Mouse (Mus musculus): Measurements from ENCODE around the gene Tnxb. TPM values are rescaled to one million over a fixed set of nuclear protein-coding genes. Genes with fewer than 3 reads are reported as not detected.

Tnxb gene
- total and polyA plus RNA-seq, 3 experiments: under 0.01 to 0.08 TPM; not detected in 1

- DNase-seq (ENCODE audit: low spot score) (no peak), ATAC-seq (ENCODE audit: extremely low read depth, insufficient number of reproducible peaks, low FRiP score, poor library complexity, severe bottlenecking) (no peak)
- Histone ChIP-seq H3K27me3 (ENCODE audit: insufficient read depth, low read length) (peaks cover 5% of the 10 kb centered on the region; the same call in 1 of the 2 replicates), H3K4me3 (ENCODE audit: low read depth, low read length) (no peak overlapping the region), H3K9me3 (replicated peaks) (no peaks in the 10 kb centered on the region), H3K36me3 (replicated peaks) (peaks cover 81% of the 10 kb centered on the region), H3K4me1 (ENCODE audit: insufficient read depth, low read depth, low read length) (peaks cover 43% of the 10 kb centered on the region)
- no peak for TF ChIP-seq POLR2AphosphoS5 (IDR thresholded peaks at IDR 0.05; ENCODE audit: insufficient replicate concordance, low read depth, low read length)
- no peak for TF ChIP-seq GATA1 (IDR thresholded peaks at IDR 0.05; ENCODE audit: borderline replicate concordance, low read length)
- TF ChIP-seq GATA2 (IDR thresholded peaks at IDR 0.05; ENCODE audit: borderline replicate concordance, low read depth, low read length): no peak
- no peak for TF ChIP-seq TAL1 (conservative IDR thresholded peaks at IDR 0.05; ENCODE audit: low read depth, low read length)
These were observed 18.7 kb upstream of the Tnxb start for GRCm38 (mm10) chr17:34651507-34652221.

- ATAC-seq (ENCODE audit: extremely low read depth, insufficient number of reproducible peaks, low FRiP score, poor library complexity, severe bottlenecking): no peak
- H3K4me3 ChIP-seq (ENCODE audit: low read depth, low read length): no peak overlapping the region
- TF ChIP-seq GATA2 (IDR thresholded peaks at IDR 0.05; ENCODE audit: borderline replicate concordance, low read depth, low read length): no peak
- TF ChIP-seq POLR2AphosphoS5 (IDR thresholded peaks at IDR 0.05; ENCODE audit: insufficient replicate concordance, low read depth, low read length): no peak
- TF ChIP-seq CTCF (IDR thresholded peaks at IDR 0.05; ENCODE audit: low read depth, low read length): no peak
- peaks cover 38% of the 10 kb centered on the region for H3K4me1 ChIP-seq (ENCODE audit: insufficient read depth, low read depth, low read length)
- peaks cover 8% of the 10 kb centered on the region; the same call in 1 of the 2 replicates for H3K27me3 ChIP-seq (ENCODE audit: insufficient read depth, low read length)
- no peaks in the 10 kb centered on the region for H3K9me3 ChIP-seq (replicated peaks)
- no peak for DNase-seq (ENCODE audit: low spot score)
- H3K36me3 ChIP-seq (replicated peaks): peaks cover 81% of the 10 kb centered on the region
These were observed 17.8 kb upstream of the Tnxb start for GRCm38 (mm10) chr17:34652546-34652945.

- Histone ChIP-seq H3K4me1 (ENCODE audit: insufficient read depth, low read depth, low read length) (peaks cover 34% of the 10 kb centered on the region), H3K4me3 (ENCODE audit: low read depth, low read length) (no peak overlapping the region), H3K36me3 (replicated peaks) (peaks cover 81% of the 10 kb centered on the region), H3K27me3 (ENCODE audit: insufficient read depth, low read length) (peaks cover 8% of the 10 kb centered on the region; the same call in 1 of the 2 replicates), H3K9me3 (replicated peaks) (no peaks in the 10 kb centered on the region)
- DNase-seq (ENCODE audit: low spot score): no peak
- no peak for TF ChIP-seq GATA2 (IDR thresholded peaks at IDR 0.05; ENCODE audit: borderline replicate concordance, low read depth, low read length)
- TF ChIP-seq TAL1 (conservative IDR thresholded peaks at IDR 0.05; ENCODE audit: low read depth, low read length): no peak
- no peak for TF ChIP-seq GATA1 (IDR thresholded peaks at IDR 0.05; ENCODE audit: borderline replicate concordance, low read length)
- ATAC-seq (ENCODE audit: extremely low read depth, insufficient number of reproducible peaks, low FRiP score, poor library complexity, severe bottlenecking): no peak
These were observed 17.4 kb upstream of the Tnxb start for GRCm38 (mm10) chr17:34652985-34653384.

- H3K36me3 ChIP-seq (replicated peaks): peaks cover 73% of the 10 kb centered on the region
- no peak overlapping the region for H3K4me3 ChIP-seq (ENCODE audit: low read depth, low read length)
- TF ChIP-seq GATA2 (IDR thresholded peaks at IDR 0.05; ENCODE audit: borderline replicate concordance, low read depth, low read length) (no peak), TAL1 (conservative IDR thresholded peaks at IDR 0.05; ENCODE audit: low read depth, low read length) (no peak), POLR2AphosphoS5 (IDR thresholded peaks at IDR 0.05; ENCODE audit: insufficient replicate concordance, low read depth, low read length) (no peak), CTCF (IDR thresholded peaks at IDR 0.05; ENCODE audit: low read depth, low read length) (peak; percentile 68), GATA1 (IDR thresholded peaks at IDR 0.05; ENCODE audit: borderline replicate concordance, low read length) (no peak)
- ATAC-seq (ENCODE audit: extremely low read depth, insufficient number of reproducible peaks, low FRiP score, poor library complexity, severe bottlenecking) (no peak), DNase-seq (ENCODE audit: low spot score) (peak; percentile 43)
- no peaks in the 10 kb centered on the region for H3K9me3 ChIP-seq (replicated peaks)
- peaks cover 15% of the 10 kb centered on the region for H3K27me3 ChIP-seq (ENCODE audit: insufficient read depth, low read length)
- H3K4me1 ChIP-seq (ENCODE audit: insufficient read depth, low read depth, low read length): peaks cover 26% of the 10 kb centered on the region
These were observed 16.5 kb upstream of the Tnxb start for GRCm38 (mm10) chr17:34653746-34654285.

GRCm38 (mm10) chr17:34654392-34654791, 15.9 kb upstream of the Tnxb start:
- Histone ChIP-seq H3K4me1 (ENCODE audit: insufficient read depth, low read depth, low read length) (peaks cover 22% of the 10 kb centered on the region), H3K36me3 (replicated peaks) (peaks cover 67% of the 10 kb centered on the region), H3K27me3 (ENCODE audit: insufficient read depth, low read length) (peaks cover 21% of the 10 kb centered on the region), H3K4me3 (ENCODE audit: low read depth, low read length) (no peak overlapping the region), H3K9me3 (replicated peaks) (no peaks in the 10 kb centered on the region)
- ATAC-seq (ENCODE audit: extremely low read depth, insufficient number of reproducible peaks, low FRiP score, poor library complexity, severe bottlenecking): no peak
- TF ChIP-seq GATA1 (IDR thresholded peaks at IDR 0.05; ENCODE audit: borderline replicate concordance, low read length) (no peak), TAL1 (conservative IDR thresholded peaks at IDR 0.05; ENCODE audit: low read depth, low read length) (no peak), GATA2 (IDR thresholded peaks at IDR 0.05; ENCODE audit: borderline replicate concordance, low read depth, low read length) (no peak), POLR2AphosphoS5 (IDR thresholded peaks at IDR 0.05; ENCODE audit: insufficient replicate concordance, low read depth, low read length) (no peak), CTCF (IDR thresholded peaks at IDR 0.05; ENCODE audit: low read depth, low read length) (no peak)
- DNase-seq (ENCODE audit: low spot score): no peak

GRCm38 (mm10) chr17:34655160-34655559, 15.2 kb upstream of the Tnxb start:
- no peak for ATAC-seq (ENCODE audit: extremely low read depth, insufficient number of reproducible peaks, low FRiP score, poor library complexity, severe bottlenecking)
- H3K4me1 ChIP-seq (ENCODE audit: insufficient read depth, low read depth, low read length): peaks cover 22% of the 10 kb centered on the region
- no peak for TF ChIP-seq POLR2AphosphoS5 (IDR thresholded peaks at IDR 0.05; ENCODE audit: insufficient replicate concordance, low read depth, low read length)
- TF ChIP-seq GATA1 (IDR thresholded peaks at IDR 0.05; ENCODE audit: borderline replicate concordance, low read length): no peak
- TF ChIP-seq TAL1 (conservative IDR thresholded peaks at IDR 0.05; ENCODE audit: low read depth, low read length): no peak
- no peak for TF ChIP-seq GATA2 (IDR thresholded peaks at IDR 0.05; ENCODE audit: borderline replicate concordance, low read depth, low read length)
- TF ChIP-seq CTCF (IDR thresholded peaks at IDR 0.05; ENCODE audit: low read depth, low read length): no peak
- H3K4me3 ChIP-seq (ENCODE audit: low read depth, low read length): no peak overlapping the region
- H3K9me3 ChIP-seq (replicated peaks): no peaks in the 10 kb centered on the region
- no peak for DNase-seq (ENCODE audit: low spot score)
- H3K36me3 ChIP-seq (replicated peaks): peaks cover 59% of the 10 kb centered on the region
- H3K27me3 ChIP-seq (ENCODE audit: insufficient read depth, low read length): peaks cover 27% of the 10 kb centered on the region

Data from G1E (cell line).